Mouse (Mus musculus) cortical plate, adult 2 months (tissue): Measurements from ENCODE around the gene Med18.

Experiments used
- CTCF ChIP-seq: fragments of 200-500 bp; IDR thresholded peaks from 2 replicates; pipeline ENCODE4 v1.5.1; 2011; ENCODE audit warnings: mild to moderate bottlenecking, control low read depth, low read length; ENCODE audit not compliant: insufficient read depth; ENCODE audit errors: extremely low read depth
- POLR2A ChIP-seq: fragments of 200-500 bp; IDR thresholded peaks from 2 replicates; pipeline ENCODE4 v1.6.1; 2011; ENCODE audit warnings: mild to moderate bottlenecking, low read length, control low read depth; ENCODE audit not compliant: insufficient read depth; ENCODE audit errors: extremely low read depth

- TF ChIP-seq CTCF (no peak), POLR2A (peak; percentile 46; the same call in 1 of the 2 replicates)
Measured at GRCm38 (mm10) chr4:132421923-132422782, 41.6 kb downstream of the Med18 start, which contains the start of gene Phactr4.
